Comparison of ENCODE assay signal across 17 mouse cellular contexts in the genomic region with DNA sequence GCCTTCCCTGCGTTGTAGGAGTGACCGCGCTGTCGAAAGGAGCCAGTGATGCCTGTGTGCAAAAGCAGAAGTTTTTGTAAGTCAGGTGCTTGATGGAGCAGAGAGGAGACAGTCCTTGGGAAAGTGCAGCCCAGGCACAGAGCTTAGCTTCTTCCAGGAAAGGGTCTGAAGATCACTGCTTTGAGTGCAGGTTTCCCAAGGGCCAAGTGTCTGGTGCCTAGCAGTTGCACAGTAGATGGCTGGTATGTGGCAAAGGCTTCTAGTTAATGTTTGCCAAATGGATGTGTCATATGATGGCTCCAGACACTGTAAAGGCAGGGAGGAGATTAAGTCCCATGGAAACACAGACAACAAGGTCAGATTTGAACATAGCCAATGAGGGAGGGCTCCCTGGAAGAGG. TPM values are rescaled to one million over a fixed set of nuclear protein-coding genes. Genes with fewer than 3 reads are reported as not detected.
A peak's percentile ranks its signal among the peaks of the same experiment; 100 is the strongest.
DNase-seq lines count a peak whose midpoint lies in the region; ATAC-seq and TF ChIP-seq lines count a peak whose summit lies in the region.
"Had no signal": no experiment of that assay in that cellular context is flagged by ENCODE, and none has a peak within 500 bp of the region (broad histone marks: within the 10 kb centered on the region; RNA-seq: fewer than 3 reads in every experiment).

No protein-coding gene starts in this region.

- H3K36me3 ChIP-seq in midbrain, embryonic 10.5 days, result 0 out of 2 replicates have a peak, but pooled peaks cover 9% of the 10 kb centered on the region
- no peaks in the 10 kb centered on the region for H3K36me3 ChIP-seq in midbrain, postnatal 0 days (ENCODE audit: insufficient read depth, low read length)
- H3K36me3 ChIP-seq: embryonic facial prominence, embryonic 12.5 days; heart, embryonic 13.5 days had no signal

- H3K9me3 ChIP-seq in midbrain, embryonic 10.5 days (replicated peaks), result no peaks in the 10 kb centered on the region
- H3K9me3 ChIP-seq in midbrain, postnatal 0 days (ENCODE audit: low read length), result no peaks in the 10 kb centered on the region
- H3K9me3 ChIP-seq: embryonic facial prominence, embryonic 12.5 days; heart, embryonic 13.5 days had no signal

- DNase-seq in gastrocnemius, adult 2 months, result peak; percentile 21
- no peak for DNase-seq in gastrocnemius, adult 18-20 months (ENCODE audit: low spot score)
- no peak for DNase-seq in midbrain, embryonic 10.5 days (ENCODE audit: low spot score)
- DNase-seq in midbrain, postnatal 0 days (ENCODE audit: low spot score), result no peak
- DNase-seq in kidney, postnatal 14 days, result peak; percentile 67
- DNase-seq in thymus, postnatal 10 days (ENCODE audit: low spot score in 2 of 2), result no peak
- DNase-seq in ovary, postnatal 36 days (ENCODE audit: low spot score), result no peak
- DNase-seq: cerebellum, adult 11 months; left cerebral cortex, postnatal 4 days; lung, adult 18-20 months; lung, postnatal 4 days; right cerebral cortex, postnatal 14 days had no signal

- peaks cover 92% of the 10 kb centered on the region for H3K4me1 ChIP-seq in midbrain, embryonic 10.5 days
- H3K4me1 ChIP-seq in midbrain, postnatal 0 days (ENCODE audit: insufficient read depth, low read length), result peaks cover 13% of the 10 kb centered on the region

- ATAC-seq in midbrain, postnatal 0 days (ENCODE audit: low FRiP score), result no peak
- ATAC-seq in megakaryocyte progenitor cell, adult 5-6 weeks (replicated peaks; ENCODE audit: poor library complexity), result no peak
- ATAC-seq: inflammation-experienced regulatory T-cells, adult 6 months; midbrain, embryonic 16.5 days had no signal

- no peak overlapping the region for H3K4me2 ChIP-seq in midbrain, postnatal 0 days (ENCODE audit: low read depth, low read length, poor library complexity, severe bottlenecking)
- H3K4me2 ChIP-seq: embryonic facial prominence, embryonic 12.5 days; heart, embryonic 13.5 days had no signal

- H3K27me3 ChIP-seq in midbrain, embryonic 10.5 days (ENCODE audit: low read depth, poor library complexity, severe bottlenecking), result no peaks in the 10 kb centered on the region
- H3K27me3 ChIP-seq in midbrain, postnatal 0 days (ENCODE audit: insufficient read depth, low read length), result no peaks in the 10 kb centered on the region
- H3K27me3 ChIP-seq: embryonic facial prominence, embryonic 12.5 days; heart, embryonic 13.5 days had no signal

- H3K9ac ChIP-seq in midbrain, postnatal 0 days (replicated peaks; ENCODE audit: low read length, poor library complexity, severe bottlenecking), result no peak overlapping the region
- H3K9ac ChIP-seq: embryonic facial prominence, embryonic 12.5 days; heart, embryonic 13.5 days had no signal

- H3K27ac ChIP-seq in gastrocnemius, adult 2 months, result peak overlapping the region; percentile 25; the same call in 1 of the 2 replicates
- H3K27ac ChIP-seq in midbrain, embryonic 10.5 days (replicated peaks), result peak overlapping the region; percentile 78
- no peak overlapping the region for H3K27ac ChIP-seq in midbrain, postnatal 0 days (ENCODE audit: low read depth, low read length)
- H3K27ac ChIP-seq: embryonic facial prominence, embryonic 12.5 days; heart, embryonic 13.5 days had no signal

- intact Hi-C loops in gastrocnemius, adult 2 months (cut with DNase I), result no loop called here

- 94% methylated on average over 4 of the region's 4 CpGs for WGBS in midbrain, embryonic 10.5 days
- 96% methylated on average over 4 of the region's 4 CpGs for WGBS in midbrain, postnatal 0 days

- no peak for TF ChIP-seq CTCF in gastrocnemius, adult 2 months (IDR thresholded peaks at IDR 0.05)
- no peak for TF ChIP-seq CTCF in midbrain, postnatal 0 days (IDR thresholded peaks at IDR 0.05)

- no peak overlapping the region for H3K4me3 ChIP-seq in gastrocnemius, adult 2 months
- no peak overlapping the region for H3K4me3 ChIP-seq in midbrain, embryonic 10.5 days
- H3K4me3 ChIP-seq in midbrain, postnatal 0 days (ENCODE audit: low read depth, low read length), result no peak overlapping the region
- H3K4me3 ChIP-seq: embryonic facial prominence, embryonic 12.5 days; heart, embryonic 13.5 days had no signal

RNA-seq across cellular contexts. Expression of a gene that starts 49.9 kb away (rescaled TPM):
- 10 to 100 TPM in 1 of 2 experiments, 1 to 10 TPM in 1; 7.4 to 12.5 TPM for total RNA-seq in gastrocnemius, adult 2 months (2021)
- total RNA-seq in gastrocnemius, adult 18-20 months (2021), result 10 to 100 TPM in 1 of 2 experiments, 1 to 10 TPM in 1; 8.1 to 10.6 TPM
- polyA plus RNA-seq in midbrain, embryonic 10.5 days (2016; fragmentation: Nextera tagmentation; extraction: Ambion mirVana), result 12.5 and 15.7 TPM in 2 replicates
- total RNA-seq in midbrain, postnatal 0 days (2014; rRNA removed), result 49.3 and 52.2 TPM in 2 replicates
- polyA plus RNA-seq in midbrain, postnatal 0 days (2015; fragmentation: Nextera tagmentation; extraction: Ambion mirVana), result 9.4 and 11.9 TPM in 2 replicates
- total RNA-seq in megakaryocyte progenitor cell, adult 5-6 weeks (2015), result 0.42 and 1.8 TPM in 2 replicates
- 1.1 and 2.2 TPM in 2 replicates for total RNA-seq in megakaryocyte progenitor cell, adult 5-6 weeks (2017)

Comparison
In these comparisons a context has a peak if more than half of its experiments do, and no peak if none do; other contexts are left out.
1. DNase-seq: peak in gastrocnemius, adult 2 months (single experiment) and kidney, postnatal 14 days (single experiment); none in gastrocnemius, adult 18-20 months (single experiment), midbrain, embryonic 10.5 days (single experiment), midbrain, postnatal 0 days (single experiment), thymus, postnatal 10 days (0 of 2) and ovary, postnatal 36 days (single experiment).